Mouse (Mus musculus) CH12.LX (cell line): Measurements from ENCODE around the gene Pyroxd2.

Source experiments
- CHD1 ChIP-seq: IDR thresholded peaks from 2 replicates; pipeline ENCODE4 v1.6.1; 2012; ENCODE audit warnings: low read depth, low read length, improper control_type of control experiment, inconsistent platforms
- CHD2 ChIP-seq: IDR thresholded peaks from 2 replicates; pipeline ENCODE4 v1.6.1; 2011; ENCODE audit warnings: low read length, improper control_type of control experiment
- CTCF ChIP-seq, 2 experiments: IDR thresholded peaks in 1 of 2; conservative IDR thresholded peaks in 1 of 2; 2 replicates each; pipeline ENCODE4 v1.5.1; 2011 to 2012; ENCODE audit warnings: low read depth in 2 of 2, low read length in 2 of 2, improper control_type of control experiment in 1 of 2, inconsistent platforms in 1 of 2, mild to moderate bottlenecking in 1 of 2, moderate library complexity in 1 of 2
- JUN ChIP-seq: IDR thresholded peaks from 2 replicates; pipeline ENCODE4 v1.6.1; 2011; ENCODE audit warnings: low read depth, mild to moderate bottlenecking, low read length, improper control_type of control experiment, moderate library complexity; ENCODE audit not compliant: insufficient read depth
- JUND ChIP-seq: conservative IDR thresholded peaks from 2 replicates; pipeline ENCODE4 v1.6.1; 2011; ENCODE audit warnings: low read depth, low read length, improper control_type of control experiment
- MAFK ChIP-seq: IDR thresholded peaks from 2 replicates; pipeline ENCODE4 v1.6.1; 2011; ENCODE audit warnings: low read length, improper control_type of control experiment; ENCODE audit not compliant: insufficient replicate concordance
- POLR2A ChIP-seq: IDR thresholded peaks from 2 replicates; pipeline ENCODE4 v1.6.1; 2011; ENCODE audit warnings: low read depth, mild to moderate bottlenecking, improper control_type of control experiment, low read length
- TCF12 ChIP-seq: IDR thresholded peaks from 2 replicates; pipeline ENCODE4 v1.6.1; 2014; ENCODE audit warnings: low read depth, mild to moderate bottlenecking, inconsistent platforms, low read length, improper control_type of control experiment
- ZC3H11A ChIP-seq: IDR thresholded peaks from 2 replicates; pipeline ENCODE4 v1.6.1; 2012; ENCODE audit warnings: low read depth, mild to moderate bottlenecking, inconsistent platforms, low read length, improper control_type of control experiment
- ZKSCAN1 ChIP-seq: IDR thresholded peaks from 2 replicates; pipeline ENCODE4 v1.6.1; 2012; ENCODE audit warnings: low read depth, inconsistent platforms, low read length, improper control_type of control experiment, borderline replicate concordance
- ZMIZ1 ChIP-seq: IDR thresholded peaks from 2 replicates; pipeline ENCODE4 v1.6.1; 2012; ENCODE audit warnings: low read depth, mild to moderate bottlenecking, inconsistent platforms, low read length, improper control_type of control experiment

DNA sequence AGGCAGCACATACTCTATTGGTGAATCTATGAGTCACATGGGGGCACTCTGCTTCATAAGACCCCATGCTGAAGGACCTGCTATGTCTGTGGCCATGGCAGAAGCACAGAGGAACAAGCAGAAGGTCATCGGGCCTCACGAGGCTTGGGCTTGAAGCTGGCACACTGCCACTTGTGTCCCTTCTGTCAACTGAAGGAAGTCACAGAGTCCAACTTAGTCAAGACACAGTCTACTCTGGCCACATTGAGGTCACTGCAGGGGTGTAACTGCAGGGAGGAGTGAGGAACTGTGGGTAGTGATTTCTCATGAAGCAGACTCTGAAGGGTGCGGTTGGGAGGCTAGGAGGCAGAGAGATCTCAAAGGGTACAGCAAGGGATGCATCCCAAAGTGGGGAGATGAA, 75.1 kb downstream of the Pyroxd2 start:
- TF ChIP-seq ZKSCAN1, result no peak
- TF ChIP-seq TCF12, result no peak
- TF ChIP-seq CHD2, result no peak
- TF ChIP-seq ZMIZ1, result no peak
- TF ChIP-seq CHD1, result no peak
- TF ChIP-seq JUND, result no peak
- TF ChIP-seq JUN, result no peak
- TF ChIP-seq CTCF (conservative IDR thresholded peaks at IDR 0.05 in 1 of 2, IDR thresholded peaks at IDR 0.05 in 1 of 2; ENCODE audit: low read depth in 2 of 2, low read length in 2 of 2), result no peak
- TF ChIP-seq POLR2A, result no peak
- TF ChIP-seq MAFK, result no peak
- no peak for TF ChIP-seq ZC3H11A
